Mouse (Mus musculus): ENCODE measurements at regions not wholly inside any gene's neighbourhood (a gene's known extent, or its start where the extent isn't known, plus 50 kb on each side); places are given as distances from the start of the nearest gene placed in this dataset.

DNA sequence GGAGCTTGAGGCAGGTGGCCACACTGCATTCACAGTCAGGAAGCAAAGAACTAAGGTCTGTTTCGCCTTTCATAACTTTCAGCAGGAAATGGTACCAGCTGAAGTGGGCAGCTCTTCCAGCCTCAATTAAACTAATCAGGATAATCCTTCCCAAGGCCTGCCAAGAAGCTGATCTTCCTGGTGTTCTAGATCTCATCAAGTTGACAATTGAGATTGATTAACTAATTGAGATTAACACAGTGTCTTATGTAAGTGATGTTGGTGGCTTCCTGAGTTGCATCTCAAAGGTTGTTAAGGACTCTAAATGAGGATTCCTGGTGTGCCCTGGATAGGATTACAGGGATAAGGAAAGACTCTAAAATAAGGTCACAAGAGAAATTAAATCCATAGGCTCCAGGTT lies 273.3 kb upstream of the Irx2 start:
- no peak for DNase-seq (ENCODE audit: low spot score in 2 of 2)

DNA sequence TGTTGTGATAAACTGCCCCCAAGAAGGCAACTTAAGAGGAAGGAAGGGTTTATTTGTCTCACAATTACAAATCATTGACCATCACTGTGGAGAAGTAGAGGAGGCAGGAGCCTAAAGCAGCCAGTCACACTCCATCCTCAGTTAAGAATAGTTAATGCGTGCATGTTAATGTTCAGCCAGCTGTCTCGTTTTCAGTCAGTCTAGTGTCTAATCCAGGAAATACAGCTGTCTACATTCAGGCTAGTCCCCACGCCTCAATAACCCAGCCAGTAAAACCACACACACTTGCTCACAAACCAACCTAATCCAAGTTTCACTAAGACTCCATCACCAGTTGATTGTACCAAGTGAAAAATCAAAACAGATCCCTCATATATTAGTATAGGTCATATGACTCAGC lies 272.8 kb upstream of the Irx2 start:
- DNase-seq (ENCODE audit: low spot score in 2 of 2) = no peak

DNA sequence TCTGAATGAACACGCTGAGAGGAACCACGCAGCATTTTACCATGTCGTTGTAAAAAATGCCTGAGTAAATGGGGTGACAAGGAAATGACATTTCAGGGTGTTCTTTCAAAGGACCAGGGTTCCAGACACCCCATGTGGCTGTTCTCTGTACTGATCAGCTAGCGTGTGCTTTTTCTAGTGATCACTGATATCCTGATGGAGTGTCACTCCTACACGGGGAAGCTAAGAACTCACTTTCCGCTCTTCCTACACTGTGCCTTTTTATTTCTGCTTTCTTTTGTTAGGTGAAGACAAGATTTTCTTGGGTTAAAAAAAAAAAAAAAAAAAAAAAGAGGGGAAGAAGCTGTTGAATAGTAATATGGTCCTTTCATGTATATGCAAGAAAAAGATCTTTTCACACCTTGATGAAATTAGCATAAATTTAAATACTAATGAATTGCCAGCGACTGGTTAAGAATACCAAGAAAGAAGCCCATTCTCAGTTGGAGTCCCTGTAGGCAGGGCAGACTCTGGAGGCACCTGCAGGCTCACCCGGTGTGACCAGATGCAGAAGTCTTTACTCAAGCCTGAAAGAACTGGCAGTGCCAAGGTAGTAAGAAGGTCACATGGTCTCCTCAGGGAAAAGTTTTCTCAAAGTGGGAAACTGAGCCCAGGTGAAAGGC lies 270.2 kb upstream of the Irx2 start:
- no peak for DNase-seq (ENCODE audit: low spot score in 2 of 2)

DNA sequence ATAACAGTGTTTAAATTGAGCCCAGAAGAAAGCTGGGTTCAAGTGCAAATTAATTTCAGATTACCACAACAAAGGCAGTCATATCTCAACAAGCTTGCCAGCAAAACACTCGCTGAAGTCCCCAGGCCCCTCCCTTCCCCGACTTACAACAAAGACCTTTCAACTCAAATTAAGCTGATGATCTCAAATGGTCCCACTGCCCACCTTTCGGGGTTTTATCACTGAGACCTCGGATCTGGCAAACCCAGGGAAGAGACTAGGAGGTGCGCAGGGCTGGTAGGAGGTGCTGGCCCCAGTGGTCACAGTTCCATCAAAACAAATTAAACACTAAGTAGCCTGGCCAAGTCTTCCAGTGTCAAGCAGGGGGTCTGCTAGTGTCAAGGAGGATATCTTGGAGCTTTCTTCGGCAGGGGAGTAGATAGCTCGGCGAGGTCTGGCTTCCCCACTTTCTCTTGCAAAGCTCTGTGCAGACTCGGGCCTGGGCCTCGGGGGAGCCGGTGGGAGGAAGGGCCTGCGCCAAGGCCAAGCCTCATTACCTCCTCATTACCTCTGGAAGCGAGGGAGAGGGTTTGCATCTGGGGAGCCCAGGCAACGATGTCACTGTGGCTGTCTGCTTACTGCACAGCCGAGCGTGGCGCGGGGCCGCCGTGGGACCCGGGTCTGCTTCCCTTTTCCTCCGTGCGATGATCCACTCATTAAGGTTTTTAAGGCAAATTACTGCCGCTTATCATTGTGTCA lies 262.9 kb upstream of the Irx2 start:
- no peak for DNase-seq (ENCODE audit: low spot score in 2 of 2)

DNA sequence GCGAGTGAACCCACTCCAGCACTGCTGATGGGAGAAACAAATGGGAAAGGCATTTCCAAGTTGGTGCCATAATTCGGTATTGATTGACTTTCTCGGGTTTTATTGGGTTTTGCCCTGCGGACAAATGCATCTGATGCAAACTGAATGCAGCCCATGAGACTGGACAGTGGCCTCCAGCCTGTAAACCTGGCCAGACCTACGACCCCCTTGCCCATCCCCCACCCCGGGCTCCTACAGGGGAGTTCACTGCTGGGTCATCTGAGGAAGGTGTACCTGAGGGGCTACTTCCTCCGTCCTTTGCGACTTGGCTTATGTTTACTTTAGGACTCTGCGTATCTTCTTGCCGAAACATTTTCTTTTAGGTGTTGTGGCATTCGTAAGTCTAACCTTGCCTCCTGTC lies 262.3 kb upstream of the Irx2 start:
- no peak for DNase-seq (ENCODE audit: low spot score in 2 of 2)

DNA sequence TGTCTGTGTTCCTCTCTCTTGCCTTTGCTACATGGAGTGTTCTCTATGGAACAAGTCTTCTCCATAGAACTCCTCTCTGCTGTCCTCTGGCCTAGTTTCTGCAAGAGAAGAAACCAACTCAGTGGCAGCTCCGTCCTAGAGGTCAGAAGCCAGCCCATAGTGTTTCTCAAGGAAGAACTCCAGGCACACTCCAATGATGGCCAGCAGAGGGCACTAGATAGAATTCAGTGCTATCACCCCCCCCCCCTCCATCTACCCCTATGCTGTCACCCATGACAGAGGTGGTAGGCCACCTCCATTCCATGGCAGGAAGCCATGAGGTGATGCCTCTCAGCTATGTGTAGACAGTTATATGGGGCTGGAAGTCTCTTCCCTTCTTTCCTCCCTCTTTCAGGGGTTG lies 258.5 kb upstream of the Irx2 start:
- no peak for DNase-seq (ENCODE audit: low spot score in 2 of 2)

DNA sequence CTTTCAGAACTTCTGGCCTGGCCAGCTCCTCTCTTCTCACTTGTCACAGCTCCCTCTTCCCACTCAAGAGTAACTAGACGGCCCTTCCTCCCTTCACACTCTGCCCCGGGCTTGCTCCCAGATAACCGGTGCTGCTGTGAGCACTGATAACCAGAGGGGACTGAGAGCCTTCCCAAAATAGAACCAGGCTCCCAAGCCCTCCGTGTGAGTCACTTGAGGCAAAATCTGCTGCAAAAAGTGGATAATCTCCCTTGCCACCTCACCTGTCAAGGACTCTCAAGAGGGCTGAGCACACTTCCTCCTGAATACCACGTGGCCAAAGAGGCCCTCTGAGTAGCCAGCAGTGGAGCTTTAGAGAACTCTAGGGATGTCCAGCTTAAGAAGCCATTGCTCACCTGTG lies 257.6 kb upstream of the Irx2 start:
- DNase-seq (ENCODE audit: low spot score in 2 of 2) = peak in 1 of 2 experiments; percentile 8

DNA sequence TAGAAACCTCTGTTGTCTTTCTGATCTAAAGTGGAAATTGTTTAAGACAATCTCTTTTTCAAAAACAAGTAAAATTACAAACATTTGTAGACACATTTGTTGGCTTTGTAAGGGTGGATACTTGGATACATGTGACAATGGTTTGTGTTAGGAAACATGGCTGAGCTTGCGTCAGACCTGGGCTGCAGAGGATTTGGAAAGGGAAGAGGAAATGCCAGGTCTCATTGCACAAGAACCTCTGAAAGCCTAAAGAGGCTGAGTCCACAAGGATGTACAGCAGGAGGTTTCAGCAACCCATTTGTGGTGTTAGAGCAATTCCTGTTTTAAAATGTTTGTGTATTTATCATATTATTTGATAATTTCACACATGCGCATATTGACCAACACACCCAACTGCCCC lies 235.3 kb upstream of the Irx2 start:
- DNase-seq (ENCODE audit: low spot score in 2 of 2) = no peak

DNA sequence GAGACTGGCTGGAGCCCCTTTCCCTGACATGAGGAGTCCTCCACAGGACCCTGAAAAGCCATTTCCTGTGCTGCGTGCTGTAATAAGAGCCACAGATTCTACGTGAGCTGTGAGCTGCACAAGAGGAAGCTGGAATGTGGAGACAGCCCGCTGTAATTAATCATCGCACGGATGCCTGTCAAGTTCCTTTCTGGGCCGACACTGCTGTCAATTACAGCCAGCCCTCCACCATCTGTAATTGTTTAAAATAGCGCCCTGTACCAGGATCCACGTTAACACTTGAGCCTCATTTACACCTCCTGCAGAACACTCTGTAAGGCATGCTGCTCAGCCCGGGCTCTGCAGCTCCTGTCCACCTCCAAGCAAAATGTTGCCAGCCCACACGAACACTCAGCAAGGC lies 227.9 kb upstream of the Irx2 start:
- DNase-seq (ENCODE audit: low spot score in 2 of 2) = no peak

DNA sequence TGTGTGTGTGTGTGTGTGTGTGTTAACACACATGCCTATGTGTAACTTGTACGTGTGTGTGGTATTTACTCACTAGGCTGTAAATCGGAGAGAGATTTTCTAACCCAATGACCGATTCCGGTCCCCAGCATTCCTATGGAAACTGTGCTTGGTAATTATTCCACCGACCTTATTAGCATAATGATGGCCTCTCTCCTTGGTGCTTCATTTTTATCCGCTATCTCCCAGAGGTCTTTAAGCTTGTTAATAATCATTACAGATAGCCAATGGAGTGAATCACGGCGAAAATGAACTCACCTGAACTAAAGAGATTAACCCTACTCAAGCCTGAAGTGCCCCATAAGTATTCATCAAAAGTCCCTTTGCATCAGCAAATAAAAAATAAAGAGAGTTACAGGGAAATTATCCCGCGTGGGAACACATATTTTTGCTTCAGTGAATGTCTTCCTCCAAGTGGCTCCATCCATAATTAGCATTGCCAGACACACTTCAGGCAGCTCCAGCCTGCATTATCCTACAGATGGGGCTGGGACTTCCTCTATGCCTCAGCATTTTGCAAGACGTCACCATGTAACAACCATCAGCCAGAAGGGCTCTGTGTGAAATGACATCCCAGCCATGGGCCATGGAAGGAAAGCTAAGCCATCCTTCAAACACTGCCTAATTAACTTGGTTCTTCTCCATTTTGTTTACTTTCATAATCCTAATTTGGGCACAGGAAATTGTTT lies 219.2 kb upstream of the Irx2 start:
- no peak for DNase-seq (ENCODE audit: low spot score in 2 of 2)

DNA sequence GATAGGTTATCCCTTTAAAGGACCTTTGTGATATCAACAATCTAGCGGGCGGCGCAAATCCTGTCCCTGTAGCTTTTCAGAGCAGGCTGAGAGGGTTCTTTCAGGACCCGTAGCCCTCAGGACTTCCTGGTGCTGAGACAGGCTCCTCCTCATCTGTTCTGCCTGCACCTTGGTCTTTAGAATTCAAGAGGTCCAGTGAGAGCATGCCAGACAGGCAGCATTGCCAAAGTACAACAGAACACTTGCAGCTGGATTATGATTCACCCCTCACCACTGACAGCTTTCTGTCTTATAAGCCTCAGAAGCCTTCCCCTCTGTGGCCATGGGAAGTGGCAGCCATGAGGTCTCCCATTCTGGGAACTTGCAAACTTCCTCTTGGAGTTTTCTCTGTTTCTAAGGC lies 216.0 kb upstream of the Irx2 start:
- no peak for DNase-seq (ENCODE audit: low spot score in 2 of 2)

DNA sequence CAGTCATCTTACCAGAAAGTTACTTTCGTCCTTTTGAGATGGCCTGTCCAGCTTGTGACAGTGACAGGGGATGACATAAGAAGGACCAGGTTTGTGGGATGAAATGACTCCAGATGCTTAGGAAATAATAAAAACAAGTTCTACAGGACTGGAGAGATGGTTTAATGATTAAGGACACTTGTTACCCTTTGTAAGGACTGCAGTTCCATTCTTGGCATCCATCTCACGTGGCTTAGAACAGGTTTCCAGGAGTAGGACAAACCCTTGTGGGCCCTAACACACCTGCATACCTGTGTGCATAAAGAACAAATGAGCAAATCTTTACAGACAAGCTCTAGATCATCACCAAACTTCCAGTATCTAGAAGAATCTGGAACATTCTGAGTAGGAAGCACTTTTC lies 211.6 kb upstream of the Irx2 start:
- no peak for DNase-seq (ENCODE audit: low spot score in 2 of 2)

DNA sequence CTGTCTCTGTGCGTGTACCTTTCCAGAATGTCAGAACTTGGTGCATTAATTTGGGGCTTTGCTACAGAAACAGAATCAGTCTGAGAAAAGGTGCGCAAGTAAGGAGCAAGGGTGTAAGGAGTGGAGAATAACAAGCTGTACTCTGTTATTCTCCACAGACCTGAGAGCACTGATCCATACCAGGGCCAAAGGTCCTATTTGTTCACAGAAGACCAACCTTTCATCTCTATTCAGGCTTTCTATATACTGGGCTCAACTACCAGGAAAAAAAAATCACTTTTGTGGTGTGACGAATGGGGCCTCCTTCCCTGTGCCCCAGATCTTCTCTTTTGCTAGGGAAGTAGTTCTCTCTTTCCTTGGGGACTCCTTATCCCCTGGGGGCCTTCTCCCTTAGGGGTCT lies 210.8 kb upstream of the Irx2 start:
- no peak for DNase-seq (ENCODE audit: low spot score in 2 of 2)

DNA sequence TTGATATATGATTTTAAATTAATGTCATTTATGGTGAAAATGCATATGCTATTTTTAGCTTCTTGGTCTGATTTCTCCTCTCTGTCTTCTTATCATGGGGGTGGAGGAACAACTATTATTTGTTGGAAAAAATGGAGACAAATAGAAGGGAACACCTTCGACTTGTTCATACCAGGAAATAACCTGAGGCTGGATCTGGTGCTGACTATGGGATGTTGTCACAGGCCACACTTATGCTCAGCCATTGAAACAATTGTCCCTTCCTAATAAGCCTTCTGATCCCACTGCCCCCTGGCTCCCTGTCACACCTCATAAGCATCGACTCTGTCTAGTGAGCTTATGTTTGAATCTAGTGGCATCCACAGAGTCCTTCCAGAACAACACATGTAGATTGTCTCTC lies 210.3 kb upstream of the Irx2 start:
- DNase-seq (ENCODE audit: low spot score in 2 of 2) = no peak

DNA sequence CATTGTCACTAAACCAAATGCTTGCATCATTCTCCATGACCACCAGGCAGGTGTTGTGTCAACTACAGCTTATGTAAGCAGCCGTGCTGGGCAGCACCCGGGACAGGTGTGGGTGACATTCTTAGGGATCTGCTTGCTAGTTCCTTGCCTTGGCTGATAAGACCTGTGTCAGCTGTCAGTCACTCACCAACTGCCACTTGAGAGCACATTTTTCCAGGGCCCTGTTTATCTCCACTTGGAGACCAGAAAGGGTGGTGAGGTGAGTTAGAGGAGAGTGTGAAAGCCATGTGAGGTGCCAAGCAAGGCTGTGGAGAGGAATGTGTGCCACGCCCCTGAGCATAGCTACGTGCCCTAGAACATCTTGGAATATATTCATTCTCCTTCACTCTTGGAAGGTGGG lies 209.1 kb upstream of the Irx2 start:
- peak; percentile 4 to 23 for DNase-seq (ENCODE audit: low spot score in 2 of 2)

DNA sequence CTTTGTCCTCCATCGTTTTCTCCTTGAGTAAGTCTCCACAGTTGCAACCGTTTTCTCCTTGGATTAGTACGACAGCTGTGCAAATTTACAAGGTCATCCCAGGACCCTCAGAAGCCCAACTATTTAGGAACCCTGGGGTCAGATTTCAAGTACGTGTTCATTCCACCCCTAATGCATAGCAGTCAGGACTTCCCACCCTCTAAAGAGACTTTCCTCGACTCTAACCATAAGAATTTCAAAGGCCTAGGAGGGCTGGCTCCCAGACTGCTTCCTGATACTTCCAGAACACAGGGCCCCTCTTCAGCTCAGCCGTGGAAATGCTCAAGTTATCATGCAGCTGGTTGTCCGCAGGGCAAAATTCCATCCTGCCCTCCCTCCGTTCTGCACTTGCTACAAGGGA lies 202.7 kb upstream of the Irx2 start:
- DNase-seq (ENCODE audit: low spot score in 2 of 2) = no peak

DNA sequence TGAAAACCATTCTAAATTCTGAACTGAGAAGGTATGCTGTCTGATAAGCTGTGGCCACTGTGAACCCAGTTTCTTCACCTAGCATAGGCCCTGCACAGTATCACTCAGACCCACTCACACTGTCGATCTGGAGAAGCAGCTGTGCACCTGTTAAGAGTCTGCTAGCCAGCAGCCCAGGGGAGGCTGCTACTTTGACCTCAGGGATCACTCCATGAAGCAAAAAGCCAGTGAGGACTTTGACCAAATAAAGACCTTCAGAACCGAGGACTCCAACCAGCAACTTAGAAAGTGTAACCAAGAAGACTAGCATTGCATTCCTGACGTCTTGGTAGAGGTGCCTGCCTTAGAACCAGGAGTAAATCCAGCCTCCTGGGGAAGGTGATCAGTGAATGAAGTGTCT lies 183.3 kb upstream of the Irx2 start:
- no peak for DNase-seq (ENCODE audit: low spot score in 2 of 2)

DNA sequence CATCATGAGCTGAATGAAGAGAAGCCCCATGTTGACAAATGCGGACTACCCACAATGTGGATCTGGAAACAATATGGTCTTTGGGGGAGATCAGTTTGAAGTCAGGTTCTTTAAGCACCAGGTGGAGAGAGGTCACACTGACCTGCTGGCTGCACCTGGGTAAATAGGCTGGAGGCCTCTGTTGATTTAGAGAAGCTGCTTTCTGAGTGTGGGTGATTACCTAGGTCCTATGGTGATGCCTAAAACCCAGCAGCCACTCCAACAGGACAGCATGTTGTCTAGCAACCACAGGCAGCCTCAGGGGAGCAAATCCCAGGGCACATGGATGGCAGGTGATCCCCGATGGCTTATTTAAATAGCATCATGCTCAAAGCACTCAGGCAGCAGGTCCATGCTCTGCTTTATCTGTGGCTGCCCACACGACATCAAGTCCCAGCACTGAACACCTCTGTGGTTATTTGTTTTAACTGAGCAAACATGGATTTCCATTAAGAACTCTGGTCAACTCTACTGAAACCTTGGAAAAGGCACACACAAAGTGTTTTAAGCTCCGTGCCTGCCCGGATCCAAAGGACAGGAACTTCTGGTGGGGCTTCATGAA lies 180.1 kb upstream of the Irx2 start:
- DNase-seq (ENCODE audit: low spot score in 2 of 2) = no peak

DNA sequence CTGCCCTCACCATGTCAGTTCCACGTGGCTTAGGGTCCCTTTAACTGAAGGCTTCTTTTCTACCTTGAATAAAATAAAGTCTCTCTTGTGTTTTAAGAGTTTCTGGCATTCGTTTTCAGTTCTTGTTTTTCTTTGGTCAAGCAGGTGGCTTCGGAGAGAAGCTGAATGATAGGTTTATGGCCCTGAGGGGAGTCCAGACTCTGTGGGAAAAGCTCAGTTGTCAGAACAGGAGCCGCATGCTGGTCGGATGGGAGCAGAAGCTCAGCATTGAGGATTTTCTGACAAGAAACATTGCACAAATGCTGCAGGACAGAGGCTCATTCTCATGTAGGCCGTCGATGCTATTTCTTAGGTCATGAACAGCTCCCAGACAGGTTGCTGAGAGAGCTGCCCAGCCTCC lies 133.3 kb upstream of the Irx2 start:
- DNase-seq (ENCODE audit: low spot score in 2 of 2) = no peak

DNA sequence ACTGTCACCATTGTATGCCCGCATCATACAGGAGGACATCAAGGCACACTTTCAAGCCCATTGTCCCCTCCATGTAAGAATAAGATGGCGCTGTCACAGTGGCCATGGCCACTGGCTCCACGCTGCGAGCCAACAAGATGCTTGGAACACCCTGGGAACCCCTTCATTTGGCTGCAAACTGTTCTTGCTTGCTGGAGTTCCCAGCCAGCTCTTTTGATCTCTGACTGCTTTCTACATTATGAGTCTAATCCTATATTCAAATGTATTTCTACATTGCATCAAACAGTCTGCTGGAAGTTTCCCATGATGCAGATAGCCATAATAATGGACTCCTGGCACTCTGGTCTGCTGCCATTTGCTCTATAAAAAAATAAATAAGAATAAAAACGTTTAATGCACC lies 131.6 kb upstream of the Irx2 start:
- DNase-seq (ENCODE audit: low spot score in 2 of 2) = no peak

DNA sequence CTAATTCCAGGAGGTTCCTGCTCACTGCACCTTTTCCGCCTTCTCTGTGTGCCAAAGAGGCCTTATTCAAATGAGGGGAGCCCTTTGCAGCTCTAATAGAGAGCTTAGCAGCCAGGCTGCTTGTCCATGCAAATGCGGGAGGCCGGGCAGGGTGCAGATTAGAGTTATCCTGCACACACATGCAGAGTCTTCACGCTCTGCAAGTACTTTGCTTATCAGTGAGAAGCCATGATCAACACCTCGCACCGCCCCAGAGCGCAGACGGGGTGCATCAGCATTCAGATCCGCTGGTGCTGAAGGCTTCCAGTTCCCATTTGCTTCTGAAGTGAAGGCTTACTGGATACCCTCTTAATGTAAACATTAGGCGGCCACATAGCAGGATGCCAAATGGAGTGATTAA lies 131.1 kb upstream of the Irx2 start:
- no peak for DNase-seq (ENCODE audit: low spot score in 2 of 2)

DNA sequence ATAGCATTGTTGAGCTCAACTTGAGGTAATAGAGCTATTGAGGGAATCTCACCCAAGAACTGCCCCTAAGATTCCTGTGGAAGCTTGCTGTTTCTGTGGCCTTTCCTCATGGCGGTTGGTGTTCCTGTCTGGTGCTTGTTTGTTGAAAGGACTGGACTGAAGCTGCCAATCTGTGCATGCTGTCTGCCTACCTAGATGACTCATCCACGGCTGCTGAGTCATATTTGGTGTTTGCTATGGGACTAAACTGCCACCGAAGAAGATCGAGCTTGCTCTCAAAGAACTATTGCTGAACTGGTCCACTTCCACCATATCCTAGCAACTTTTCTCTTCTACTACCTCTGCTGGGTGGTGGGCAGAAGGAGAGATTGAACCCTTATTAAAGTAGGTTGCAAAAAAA lies 122.7 kb upstream of the Irx2 start:
- DNase-seq (ENCODE audit: low spot score in 2 of 2) = no peak

DNA sequence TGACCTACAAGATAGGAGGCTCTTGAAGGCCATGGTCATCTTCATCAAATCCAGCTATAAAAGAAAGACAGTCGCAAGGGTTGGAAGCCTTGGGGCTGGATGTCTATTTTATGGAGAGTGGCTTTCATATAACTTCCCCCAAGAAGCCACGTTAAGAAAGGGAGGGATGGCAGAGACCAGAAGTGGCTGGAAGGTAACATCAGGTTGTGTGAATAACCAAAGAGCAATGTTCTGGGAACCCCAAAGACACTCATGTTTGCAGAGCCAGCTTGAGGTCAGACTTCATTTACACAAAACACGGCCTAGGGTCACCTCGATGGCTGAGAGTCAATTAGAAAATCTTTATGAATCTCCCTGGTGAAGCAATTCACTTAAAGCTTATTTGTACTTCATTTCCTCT lies 90.0 kb upstream of the Irx2 start:
- no peak for DNase-seq (ENCODE audit: low spot score in 2 of 2)
